Mouse (Mus musculus) CH12.LX (cell line): ENCODE results near the gene Rab3ip. TPM values are rescaled to one million over a fixed set of nuclear protein-coding genes. Genes with fewer than 3 reads are reported as not detected.

ENCODE experiments used
- DNase-seq: peaks from one replicate; pipeline ENCODE4 v3.0.0-alpha.2; 2013; ENCODE audit errors: extremely low read depth
- H3K27ac ChIP-seq: 2 replicates; pipeline ENCODE4 v1.5.1; 2012; ENCODE audit warnings: low read depth, mild to moderate bottlenecking, control low read depth, moderate library complexity; ENCODE audit not compliant: insufficient read depth
- H3K27me3 ChIP-seq: replicated peaks from 2 replicates; pipeline ENCODE3; 2012; ENCODE audit warnings: inconsistent platforms
- H3K36me3 ChIP-seq, 2 experiments: replicated peaks in 1 of 2; 2 replicates each; pipeline versions ENCODE3 to v1.6.1; 2012; ENCODE audit warnings: inconsistent platforms in 1 of 2, low read length in 1 of 2, mild to moderate bottlenecking in 1 of 2, mixed read lengths in 1 of 2, moderate library complexity in 1 of 2; ENCODE audit not compliant: control insufficient read depth in 1 of 2, insufficient read depth in 1 of 2
- H3K4me1 ChIP-seq, 2 experiments: 2 replicates each; pipeline ENCODE4 v1.6.1; 2012; ENCODE audit warnings: inconsistent platforms in 1 of 2, moderate library complexity in 1 of 2; ENCODE audit not compliant: insufficient read depth in 2 of 2, control insufficient read depth in 1 of 2
- H3K4me2 ChIP-seq: 2 replicates; pipeline ENCODE4 v1.6.1; 2012; ENCODE audit warnings: low read depth, mild to moderate bottlenecking, control low read depth; ENCODE audit not compliant: poor library complexity, insufficient read depth, severe bottlenecking
- H3K4me3 ChIP-seq, 3 experiments: fragments of 150-350 bp in 1 of 3; sonication (generic) in 1 of 3; replicated peaks in 1 of 3; 2 replicates each; pipeline versions ENCODE3 to v1.5.1; 2011 to 2012; ENCODE audit warnings: low read depth in 2 of 3, low read length in 2 of 3, mild to moderate bottlenecking in 2 of 3, moderate library complexity in 2 of 3, control low read depth in 1 of 3, improper control_type of control experiment in 1 of 3, inconsistent platforms in 1 of 3, mixed read lengths in 1 of 3; ENCODE audit not compliant: poor library complexity in 1 of 3
- H3K79me2 ChIP-seq: replicated peaks from 2 replicates; pipeline ENCODE4 v1.6.1; 2012; ENCODE audit warnings: mild to moderate bottlenecking, moderate library complexity; ENCODE audit not compliant: control insufficient read depth, poor library complexity, insufficient read depth, severe bottlenecking; ENCODE audit errors: extremely low read depth
- H3K9ac ChIP-seq: 2 replicates; pipeline ENCODE4 v1.6.1; 2012; ENCODE audit warnings: low read depth, mild to moderate bottlenecking, control low read depth, moderate library complexity; ENCODE audit not compliant: insufficient read depth
- H3K9me3 ChIP-seq: replicated peaks from 2 replicates; pipeline ENCODE3; 2012; ENCODE audit warnings: low read length, inconsistent platforms, mixed read lengths
- CTCF ChIP-seq, 2 experiments: IDR thresholded peaks in 1 of 2; conservative IDR thresholded peaks in 1 of 2; 2 replicates each; pipeline ENCODE4 v1.5.1; 2011 to 2012; ENCODE audit warnings: low read depth in 2 of 2, low read length in 2 of 2, improper control_type of control experiment in 1 of 2, inconsistent platforms in 1 of 2, mild to moderate bottlenecking in 1 of 2, moderate library complexity in 1 of 2
- E2F4 ChIP-seq: IDR thresholded peaks from 2 replicates; pipeline ENCODE4 v1.6.1; 2011; ENCODE audit warnings: low read depth, low read length, improper control_type of control experiment; ENCODE audit not compliant: insufficient replicate concordance
- ETS1 ChIP-seq: conservative IDR thresholded peaks from 2 replicates; pipeline ENCODE4 v1.6.1; 2012; ENCODE audit warnings: low read depth, mild to moderate bottlenecking, inconsistent platforms, low read length, improper control_type of control experiment, moderate library complexity
- IRF4 ChIP-seq: IDR thresholded peaks from 2 replicates; pipeline ENCODE4 v1.6.1; 2014; ENCODE audit warnings: low read depth, mild to moderate bottlenecking, inconsistent platforms, low read length, improper control_type of control experiment
- JUND ChIP-seq: conservative IDR thresholded peaks from 2 replicates; pipeline ENCODE4 v1.6.1; 2011; ENCODE audit warnings: low read depth, low read length, improper control_type of control experiment
- MAX ChIP-seq: IDR thresholded peaks from 2 replicates; pipeline ENCODE4 v1.6.1; 2011; ENCODE audit warnings: low read length, improper control_type of control experiment
- MEF2A ChIP-seq: IDR thresholded peaks from 2 replicates; pipeline ENCODE4 v1.6.1; 2014; ENCODE audit warnings: low read depth, mild to moderate bottlenecking, inconsistent platforms, low read length, improper control_type of control experiment, borderline replicate concordance
- NRF1 ChIP-seq: IDR thresholded peaks from 2 replicates; pipeline ENCODE4 v1.6.1; 2014; ENCODE audit warnings: low read depth, mild to moderate bottlenecking, inconsistent platforms, low read length, improper control_type of control experiment, moderate library complexity
- PAX5 ChIP-seq: IDR thresholded peaks from 2 replicates; pipeline ENCODE4 v1.6.1; 2012; ENCODE audit warnings: low read length, inconsistent platforms, mixed read lengths
- POLR2A ChIP-seq: IDR thresholded peaks from 2 replicates; pipeline ENCODE4 v1.6.1; 2011; ENCODE audit warnings: low read depth, mild to moderate bottlenecking, improper control_type of control experiment, low read length
- POLR2AphosphoS2 ChIP-seq: IDR thresholded peaks from 2 replicates; pipeline ENCODE4 v1.6.1; 2011; ENCODE audit warnings: low read depth, low read length, improper control_type of control experiment
- RCOR1 ChIP-seq: conservative IDR thresholded peaks from 2 replicates; pipeline ENCODE4 v1.6.1; 2012; ENCODE audit warnings: low read depth, mild to moderate bottlenecking, inconsistent platforms, low read length, improper control_type of control experiment
- SIN3A ChIP-seq: IDR thresholded peaks from 2 replicates; pipeline ENCODE4 v1.6.1; 2012; ENCODE audit warnings: low read length, improper control_type of control experiment, inconsistent platforms
- SMC3 ChIP-seq: IDR thresholded peaks from 2 replicates; pipeline ENCODE4 v1.6.1; 2011; ENCODE audit warnings: low read depth, low read length, improper control_type of control experiment
- TBP ChIP-seq: conservative IDR thresholded peaks from 2 replicates; pipeline ENCODE4 v1.6.1; 2011; ENCODE audit warnings: low read depth, low read length, improper control_type of control experiment
- USF2 ChIP-seq: conservative IDR thresholded peaks from 2 replicates; pipeline ENCODE4 v1.6.1; 2011; ENCODE audit warnings: low read depth, low read length, improper control_type of control experiment
- ZC3H11A ChIP-seq: IDR thresholded peaks from 2 replicates; pipeline ENCODE4 v1.6.1; 2012; ENCODE audit warnings: low read depth, mild to moderate bottlenecking, inconsistent platforms, low read length, improper control_type of control experiment
- ZNF384 ChIP-seq: IDR thresholded peaks from 2 replicates; pipeline ENCODE4 v1.6.1; 2012; ENCODE audit warnings: low read depth, low read length, improper control_type of control experiment, inconsistent platforms
- dilution Hi-C: fragments of 300-500 bp; cut with MboI; formaldehyde crosslinking; loops from 2 replicates; pipeline ENCODE4 v1.14.3; 2020; ENCODE audit warnings: low sequenced_read_pairs; ENCODE audit not compliant: extremely low pct_unique_long_range_greater_than_20kb, extremely low pct_ligation_motif_present
- in situ Hi-C: fragments of 300-500 bp; cut with MboI; formaldehyde crosslinking; loops from 3 replicates; pipeline ENCODE4 v1.14.3; 2019; ENCODE audit warnings: low sequenced_read_pairs, low pct_ligation_motif_present, low pct_unique_long_range_greater_than_20kb, mixed read lengths
- polyA plus RNA-seq: library from polyadenylated mRNA; unstranded; fragments of >175 nt; gene quantifications from 2 replicates; pipeline ENCODE4 v1.2.1, GENCODE M21; 2012; ENCODE audit warnings: low read depth; ENCODE audit not compliant: insufficient read length
- total RNA-seq, 2 experiments: library from RNA; depleted of rRNA; stranded (reverse); fragments of 300-350 nt in 1 of 2; fragments of >200 nt in 1 of 2; gene quantifications; 2 replicates each; pipeline ENCODE4 v1.2.3; 2012 to 2014

Rab3ip gene
- total and polyA plus RNA-seq, 3 experiments, result 9.3 to 18.3 (median 10.3) TPM

GRCm38 (mm10) chr10:116962803-116963202 is 12.2 kb upstream of the Rab3ip start:
- no peaks in the 10 kb centered on the region for H3K9me3 ChIP-seq
- TF ChIP-seq SMC3, result no peak
- TF ChIP-seq, all 38 proteins: peak for 0
- H3K9ac ChIP-seq, result no peak overlapping the region
- no peaks in the 10 kb centered on the region for H3K27me3 ChIP-seq
- no peak for DNase-seq
- dilution Hi-C loops, result no loop called here
- in situ Hi-C loops, result no loop called here
- H3K4me1 ChIP-seq, result no peaks in the 10 kb centered on the region; a peak in 1 of 4 replicates
- H3K27ac ChIP-seq, result no peak overlapping the region
- H3K4me3 ChIP-seq, result no peak overlapping the region
- no peak overlapping the region for H3K4me2 ChIP-seq
- H3K36me3 ChIP-seq, result peaks cover 0 to 33% of the 10 kb centered on the region in 2 experiments
- H3K79me2 ChIP-seq, result no peaks in the 10 kb centered on the region

- dilution Hi-C loops (no loop called here), in situ Hi-C loops (no loop called here)
- no peaks in the 10 kb centered on the region for H3K9me3 ChIP-seq
- H3K79me2 ChIP-seq, result no peaks in the 10 kb centered on the region
- H3K27ac ChIP-seq, result no peak overlapping the region
- H3K4me1 ChIP-seq, result no peaks in the 10 kb centered on the region; a peak in 1 of 4 replicates
- no peak overlapping the region for H3K9ac ChIP-seq
- no peaks in the 10 kb centered on the region for H3K27me3 ChIP-seq
- peaks cover 0 to 39% of the 10 kb centered on the region in 2 experiments for H3K36me3 ChIP-seq
- no peak for DNase-seq
- no peak overlapping the region for H3K4me2 ChIP-seq
- no peak overlapping the region for H3K4me3 ChIP-seq
- TF ChIP-seq ZC3H11A (no peak), PAX5 (no peak), MAX (no peak), TBP (no peak), MEF2A (no peak), USF2 (no peak), CTCF (conservative IDR thresholded peaks at IDR 0.05 in 1 of 2, IDR thresholded peaks at IDR 0.05 in 1 of 2; ENCODE audit: low read depth in 2 of 2, low read length in 2 of 2) (no peak), JUND (no peak), NRF1 (no peak), POLR2A (no peak), IRF4 (no peak), ETS1 (no peak)
Measured at GRCm38 (mm10) chr10:116962152-116962551, 11.6 kb upstream of the Rab3ip start.

- Histone ChIP-seq H3K27ac (no peak overlapping the region), H3K36me3 (peaks cover 0 to 63% of the 10 kb centered on the region in 2 experiments), H3K4me3 (no peak overlapping the region), H3K9me3 (no peaks in the 10 kb centered on the region), H3K4me2 (no peak overlapping the region), H3K79me2 (no peaks in the 10 kb centered on the region), H3K27me3 (no peaks in the 10 kb centered on the region), H3K4me1 (no peaks in the 10 kb centered on the region), H3K9ac (no peak overlapping the region)
- in situ Hi-C loops, result no loop called here
- TF ChIP-seq RCOR1 (no peak), E2F4 (no peak), SMC3 (no peak), SIN3A (no peak), MEF2A (no peak), POLR2AphosphoS2 (no peak), ETS1 (no peak), ZNF384 (no peak), PAX5 (no peak)
- dilution Hi-C loops, result no loop called here
- DNase-seq, result no peak
Measured at GRCm38 (mm10) chr10:116957867-116958551, 7.4 kb upstream of the Rab3ip start.
